Mouse (Mus musculus) testis, adult 2 months (tissue): ENCODE measurements around the gene Hck.

Experiments
- CTCF ChIP-seq: fragments of 200-500 bp; IDR thresholded peaks from 2 replicates; pipeline ENCODE4 v1.5.1; 2012; ENCODE audit warnings: low read depth, mild to moderate bottlenecking, inconsistent platforms, low read length, moderate library complexity; ENCODE audit not compliant: control insufficient read depth, insufficient read depth, insufficient replicate concordance
- POLR2A ChIP-seq: fragments of 200-500 bp; IDR thresholded peaks from 2 replicates; pipeline ENCODE4 v1.6.1; 2012; ENCODE audit warnings: low read depth, mild to moderate bottlenecking, inconsistent platforms, low read length, moderate library complexity; ENCODE audit not compliant: control insufficient read depth

GRCm38 (mm10) chr2:153157270-153157669 lies 49.0 kb downstream of the Hck start:
- no peak for TF ChIP-seq POLR2A
- TF ChIP-seq CTCF: no peak; the same call in 1 of the 2 replicates
